Mouse (Mus musculus) mesoderm, embryonic 11.5 days (tissue): ENCODE measurements at regions not wholly inside any gene's neighbourhood (a gene's known extent, or its start where the extent isn't known, plus 50 kb on each side); places are given as distances from the start of the nearest gene placed in this dataset.
A peak's percentile ranks its signal among the peaks of the same experiment; 100 is the strongest.

ENCODE experiments used
- DNase-seq: peaks from one replicate; pipeline ENCODE4 v3.0.0-alpha.2; 2012; ENCODE audit warnings: low read depth, low spot score

DNA sequence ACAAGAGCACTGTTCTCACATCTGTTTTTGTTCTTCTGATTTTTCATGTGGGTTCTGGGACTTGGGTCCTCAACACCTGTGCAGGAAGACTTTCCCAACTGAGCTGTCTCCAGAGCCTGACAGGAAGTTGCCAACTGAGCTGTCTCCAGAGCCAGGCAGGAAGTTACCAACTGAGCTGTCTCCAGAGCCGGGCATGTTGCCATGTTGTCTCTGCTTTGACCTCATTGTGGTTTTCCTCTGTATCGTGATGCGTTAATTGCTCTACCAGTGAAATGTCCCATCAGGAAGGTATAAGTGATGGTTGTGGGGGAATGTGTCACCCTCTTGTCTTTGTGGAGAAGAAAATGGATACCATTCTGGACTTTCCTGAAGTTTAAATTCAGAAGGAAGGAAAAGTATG, 54.4 kb upstream of the Olfm4 start:
- no peak for DNase-seq

DNA sequence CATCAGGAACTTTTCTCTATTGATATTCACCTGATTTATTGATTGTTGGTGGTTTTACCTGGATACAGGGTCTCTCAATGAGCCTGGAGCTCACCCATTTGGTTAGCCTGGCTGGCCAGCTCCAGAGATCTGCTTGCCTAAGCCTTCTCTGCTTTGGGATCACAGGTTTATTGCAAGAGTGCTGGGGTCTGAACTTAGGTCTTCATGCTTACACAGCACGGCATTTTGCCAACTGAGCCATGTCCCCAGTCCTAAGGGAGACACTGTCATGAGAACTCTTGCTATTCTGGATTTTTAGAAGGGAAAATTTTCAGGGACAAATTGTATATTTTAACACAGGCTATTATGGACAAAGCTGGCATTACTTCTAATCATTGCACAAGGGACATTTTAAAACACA, 56.7 kb upstream of the Olfm4 start:
- no peak for DNase-seq

DNA sequence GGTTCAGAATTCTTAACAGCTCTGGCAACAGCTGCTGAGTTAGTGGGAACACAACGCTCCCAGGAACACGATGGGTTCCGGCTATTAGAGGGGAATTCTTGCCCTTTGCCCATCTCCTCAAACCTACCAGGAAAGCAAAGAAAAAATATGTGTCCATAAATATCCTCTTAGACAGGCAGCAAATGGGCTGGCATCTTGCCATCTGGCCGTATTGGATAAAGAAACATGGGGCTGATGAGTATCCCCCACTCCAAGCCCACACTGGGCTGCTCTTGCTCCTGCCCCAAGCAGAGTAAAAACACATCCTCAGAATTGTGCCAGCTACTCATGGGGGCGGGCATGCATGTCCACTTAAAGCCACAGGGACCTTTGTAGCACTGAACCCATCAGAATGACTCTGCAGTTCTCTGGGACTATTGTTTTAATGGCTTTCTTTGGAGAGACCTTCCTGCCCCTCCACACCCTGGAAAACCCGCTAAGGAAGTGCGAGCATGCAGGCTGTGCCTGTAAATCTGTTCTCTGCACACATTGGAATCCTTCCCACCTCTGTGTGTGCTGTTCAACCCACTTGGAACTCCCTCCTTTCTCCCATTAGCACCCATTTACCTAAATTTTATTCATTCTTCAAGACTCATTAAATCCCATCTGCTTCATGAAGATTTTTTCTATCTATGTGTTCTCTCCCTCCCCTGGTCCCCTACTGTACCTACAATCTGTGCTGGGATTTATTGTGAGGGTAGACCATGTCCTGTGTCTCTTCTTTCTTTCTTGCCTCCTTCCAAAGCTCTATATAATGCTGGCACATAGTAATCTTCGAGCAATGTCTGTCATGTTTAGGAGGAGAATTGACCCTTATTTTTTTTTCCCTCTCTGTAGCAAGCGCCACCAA, 66.7 kb upstream of the Olfm4 start:
- peak; percentile 36 for DNase-seq

- no peak for DNase-seq
Observed at GRCm38 (mm10) chr14:79914966-79915365, 68.9 kb upstream of the Olfm4 start.

DNA sequence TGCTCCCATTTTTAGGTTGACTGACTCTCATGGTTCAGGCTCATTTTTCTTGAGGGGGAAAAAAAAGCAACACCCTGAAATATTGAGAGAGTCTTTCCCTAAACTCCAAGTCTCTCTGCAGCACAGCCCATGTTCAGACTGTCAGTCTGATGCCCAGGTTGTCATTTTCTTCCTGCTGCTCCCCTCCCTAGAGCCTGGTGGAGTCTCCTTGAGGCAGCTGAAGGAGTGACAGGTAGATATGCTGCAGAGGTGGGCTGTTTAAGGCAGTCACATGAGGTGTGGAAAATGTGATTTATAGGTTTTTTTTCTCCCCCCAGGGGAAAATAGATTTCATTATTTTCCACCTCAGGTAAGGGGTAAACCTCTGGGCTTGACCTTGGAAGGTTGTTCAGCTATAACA, 70.6 kb upstream of the Olfm4 start:
- no peak for DNase-seq

- peak; percentile 56 for DNase-seq
Observed at GRCm38 (mm10) chr14:79912610-79913009, 71.3 kb upstream of the Olfm4 start.

- no peak for DNase-seq
Observed at GRCm38 (mm10) chr14:79907761-79908160, 76.1 kb upstream of the Olfm4 start.

DNA sequence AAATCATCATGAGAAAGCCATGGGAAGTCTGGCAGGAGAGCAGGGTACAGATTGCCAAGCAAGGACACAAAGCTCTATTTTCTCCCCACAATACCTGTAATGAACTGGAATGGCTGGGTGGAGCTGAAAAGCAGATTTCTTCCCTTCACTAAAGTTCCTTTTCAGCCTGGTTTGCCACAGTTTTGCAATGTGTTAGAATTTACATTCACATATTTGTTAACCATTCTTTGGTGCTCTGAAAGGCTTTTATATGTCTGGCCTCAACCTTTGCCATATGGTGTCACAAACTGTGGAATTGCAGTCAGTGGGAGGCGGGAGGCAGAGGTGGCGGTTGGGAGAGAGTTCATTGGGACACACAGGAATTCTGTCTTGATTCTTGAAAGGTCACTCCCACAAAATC, 78.3 kb upstream of the Olfm4 start:
- peak; percentile 17 for DNase-seq

GRCm38 (mm10) chr14:79902355-79902754, 81.5 kb upstream of the Olfm4 start:
- DNase-seq, result no peak

DNA sequence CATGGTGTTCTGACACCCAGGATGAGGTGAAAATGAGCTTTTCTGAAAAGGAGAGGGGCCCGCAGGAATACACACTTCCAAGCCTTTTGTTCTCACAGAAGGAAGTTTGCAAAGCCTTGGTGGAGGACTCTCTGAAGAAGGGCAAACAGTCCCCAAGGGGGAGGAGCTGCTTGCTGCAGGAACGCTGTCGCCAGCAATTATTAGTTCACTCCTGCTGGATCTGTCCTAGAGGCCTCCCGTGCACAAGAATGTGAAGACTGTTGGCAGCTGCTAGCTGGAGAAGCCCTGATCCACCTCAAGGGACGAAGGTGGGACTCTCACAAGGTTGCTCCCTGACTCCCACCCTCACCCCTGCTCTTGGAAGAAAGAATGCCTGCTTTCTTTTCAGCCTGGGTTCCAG, 85.6 kb upstream of the Olfm4 start:
- DNase-seq, result no peak

GRCm38 (mm10) chr14:79893241-79893640, 90.6 kb upstream of the Olfm4 start:
- no peak for DNase-seq

GRCm38 (mm10) chr14:79890682-79891081, 93.2 kb upstream of the Olfm4 start:
- DNase-seq, result no peak

GRCm38 (mm10) chr14:79890280-79890679, 93.6 kb upstream of the Olfm4 start:
- DNase-seq, result no peak

DNA sequence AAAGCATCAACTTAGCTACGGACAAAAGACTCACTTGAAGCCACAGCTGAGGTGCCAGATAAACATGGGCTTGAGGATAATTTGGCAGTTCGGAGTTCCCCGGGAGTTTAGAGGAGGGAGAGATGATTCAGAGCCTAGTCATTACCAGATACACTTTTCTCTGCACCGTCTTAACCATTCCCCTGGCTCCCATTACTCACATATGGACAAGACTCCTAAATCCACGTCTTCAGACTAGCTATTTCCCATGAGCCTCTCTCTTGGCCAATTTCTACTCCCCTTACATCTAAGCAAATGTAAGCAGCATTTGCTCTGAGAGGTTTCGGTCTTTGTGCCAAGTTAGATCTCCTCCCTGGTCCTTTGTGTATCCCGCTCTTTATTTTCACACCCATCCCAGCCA, 100.4 kb upstream of the Olfm4 start:
- no peak for DNase-seq

- peak; percentile 73 for DNase-seq
Observed at GRCm38 (mm10) chr14:79881726-79882125, 102.2 kb upstream of the Olfm4 start.

- no peak for DNase-seq
Observed at GRCm38 (mm10) chr14:79880065-79880755, 103.7 kb upstream of the Olfm4 start.

GRCm38 (mm10) chr14:79879333-79880035, 104.4 kb upstream of the Olfm4 start:
- DNase-seq, result no peak

DNA sequence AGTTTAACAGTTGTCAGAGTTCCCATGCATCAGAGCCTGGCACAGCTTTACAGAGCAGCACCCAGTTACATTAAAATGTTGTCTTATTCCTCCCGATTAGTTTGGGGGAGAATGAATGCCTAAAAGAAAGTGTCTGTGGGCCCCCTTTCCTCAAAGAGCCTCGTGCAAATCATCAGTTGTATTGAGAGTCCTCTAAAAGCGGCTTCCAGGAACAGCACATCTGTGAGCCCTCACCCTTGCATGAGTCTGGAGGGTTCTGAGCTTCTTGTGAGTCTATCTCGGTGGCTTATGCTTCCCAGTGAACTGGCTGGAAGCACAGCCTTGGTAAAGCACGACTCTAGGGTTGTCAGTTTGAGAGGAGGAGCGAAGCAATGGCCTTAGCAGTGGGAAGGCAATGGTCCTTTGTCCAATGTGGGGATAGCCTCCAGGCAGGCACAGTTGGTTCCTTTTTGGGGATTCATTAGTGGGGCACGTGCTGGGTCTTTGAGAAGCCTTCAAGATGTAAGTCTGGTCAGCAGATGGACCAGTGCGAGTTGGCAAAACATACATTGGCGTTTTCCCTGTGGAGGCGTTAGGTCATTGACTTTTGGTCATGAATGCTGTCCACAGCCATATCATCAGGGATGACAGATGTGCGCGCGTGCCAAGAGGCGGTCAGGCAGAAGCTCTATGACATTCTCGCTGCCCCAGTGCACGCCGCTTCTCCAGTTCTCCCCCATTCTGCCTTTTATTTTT, 105.4 kb upstream of the Olfm4 start:
- DNase-seq, result peak; percentile 30

GRCm38 (mm10) chr14:79873062-79873461, 102.0 kb upstream of the Pcdh8 start:
- peak; percentile 68 for DNase-seq

DNA sequence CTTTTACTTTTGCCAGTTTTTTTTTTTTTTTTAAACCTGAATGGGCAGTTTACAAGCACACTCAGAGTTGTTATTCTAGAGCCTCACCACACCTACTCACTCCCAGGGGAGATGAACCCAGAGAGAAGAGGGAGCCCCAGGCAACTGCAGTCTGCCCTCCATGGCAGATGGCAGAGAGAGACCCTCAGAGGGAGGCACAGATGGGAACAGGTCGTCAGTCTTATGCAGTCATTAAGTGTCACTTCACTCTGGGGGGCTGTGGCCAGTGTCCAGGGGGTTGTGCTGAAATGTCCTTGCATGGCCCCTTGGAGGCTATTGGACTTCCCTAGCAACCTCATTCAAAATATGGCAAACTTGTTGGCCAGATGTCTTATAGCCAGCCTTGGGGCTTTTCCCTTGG, 101.3 kb upstream of the Pcdh8 start:
- peak; percentile 51 for DNase-seq

- no peak for DNase-seq
Observed at GRCm38 (mm10) chr14:79869325-79869724, 98.2 kb upstream of the Pcdh8 start.

DNA sequence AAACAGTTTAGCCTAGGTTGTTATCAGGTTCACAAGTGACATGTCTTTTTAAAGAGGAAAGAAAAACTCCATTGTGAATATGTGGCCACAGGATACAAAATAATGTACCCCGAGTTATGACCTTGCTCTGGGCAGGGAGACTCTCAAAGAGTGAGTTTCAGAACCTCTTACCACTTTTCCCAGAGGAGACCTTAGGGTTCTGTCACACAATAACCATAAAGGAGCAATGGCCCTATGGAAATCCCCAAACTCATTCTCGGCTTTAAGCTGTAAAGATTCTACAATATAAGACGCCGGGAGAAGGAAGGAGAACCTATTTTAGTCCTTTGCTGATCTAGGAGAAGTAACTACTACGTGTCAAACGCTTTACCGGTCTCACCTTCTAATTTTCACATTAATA, 85.1 kb upstream of the Pcdh8 start:
- DNase-seq, result no peak
